Mouse (Mus musculus) c-Kit-positive CD71-positive TER-119-negative erythroid progenitor cells, embryonic 14.5 days (primary cell): ENCODE data around the gene Sh3d21.
"Not testable (repeated sequence)": the region's sequence is repeated elsewhere in the genome, so short reads cannot be mapped to it uniquely, and the experiment has no call there.

ENCODE experiments used
- DNase-seq: peaks from one replicate; pipeline ENCODE4 v3.0.0-alpha.2; 2013; ENCODE audit warnings: low read depth

The Sh3d21 gene

DNA sequence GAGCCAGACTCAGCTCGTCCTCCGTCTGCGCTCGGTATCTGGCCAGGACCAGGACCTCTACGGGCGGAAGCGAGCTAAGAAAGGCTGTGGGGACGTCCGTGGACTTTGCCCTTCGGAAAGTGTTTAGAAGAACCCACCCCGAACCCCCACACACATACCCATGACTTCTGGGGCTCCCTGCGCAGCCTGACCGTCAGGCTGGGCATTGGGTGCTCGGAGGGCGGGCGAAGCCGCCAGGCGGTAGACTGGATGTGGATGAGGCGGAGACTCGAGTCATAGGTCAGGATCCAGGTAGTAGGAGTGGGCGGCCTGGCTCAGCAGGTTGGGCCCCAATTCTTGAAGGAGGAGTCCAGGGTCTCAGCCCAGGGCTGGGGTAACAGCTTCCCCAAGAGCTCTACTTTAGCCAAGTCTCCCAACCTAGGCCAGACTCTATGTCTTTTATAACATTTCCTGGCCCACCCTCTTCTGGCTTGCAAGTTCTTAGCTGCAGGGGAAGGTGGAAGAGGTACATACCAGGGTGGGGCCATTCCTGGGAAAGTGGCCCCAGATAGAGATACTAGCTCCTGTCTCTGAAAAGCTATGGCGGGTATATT, at the start of gene Sh3d21:
Sh3d21 (minus strand) TSS at position 425 of the 593 bp plus-strand sequence.
- peak; percentile 21 for DNase-seq

DNA sequence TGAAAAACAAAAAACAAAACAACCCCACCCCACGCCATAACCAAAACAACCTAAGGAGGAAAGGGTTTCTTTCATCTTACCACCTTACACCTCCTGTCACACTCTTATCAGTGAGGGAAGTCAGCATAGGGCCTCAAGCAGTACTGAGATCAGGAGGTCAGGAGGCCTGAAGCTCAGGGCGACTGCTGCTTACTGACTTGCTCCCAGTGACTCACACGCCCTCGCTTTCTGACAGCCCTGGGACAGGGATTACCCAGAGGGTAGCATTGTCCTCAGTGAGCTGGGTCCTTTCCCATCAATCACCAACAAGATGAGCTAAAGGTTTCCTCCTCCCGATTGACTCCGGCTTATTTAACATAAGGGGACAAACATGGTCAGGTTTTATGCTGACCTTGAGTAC, 43.8 kb upstream of the Sh3d21 start:
- DNase-seq: no peak

DNA sequence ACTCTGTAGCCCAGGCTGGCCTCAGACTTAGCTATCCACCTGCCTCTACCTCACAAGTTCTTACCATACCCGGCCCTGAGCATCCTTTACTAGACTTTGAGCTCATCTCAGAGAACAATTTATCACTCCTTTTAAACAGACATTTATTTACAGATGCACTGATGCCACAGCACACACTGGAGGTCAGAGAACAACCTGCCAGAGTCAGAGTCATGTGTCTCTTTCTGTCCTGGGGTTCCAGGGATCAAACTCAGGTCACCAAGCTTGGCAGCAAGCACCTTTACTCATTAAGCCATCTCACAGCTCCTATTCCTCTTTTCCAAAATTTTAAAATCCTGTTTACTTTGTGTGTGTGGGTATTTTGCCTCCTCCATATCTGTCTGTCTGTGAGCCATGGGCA, 42.1 kb upstream of the Sh3d21 start:
- DNase-seq: no peak

DNA sequence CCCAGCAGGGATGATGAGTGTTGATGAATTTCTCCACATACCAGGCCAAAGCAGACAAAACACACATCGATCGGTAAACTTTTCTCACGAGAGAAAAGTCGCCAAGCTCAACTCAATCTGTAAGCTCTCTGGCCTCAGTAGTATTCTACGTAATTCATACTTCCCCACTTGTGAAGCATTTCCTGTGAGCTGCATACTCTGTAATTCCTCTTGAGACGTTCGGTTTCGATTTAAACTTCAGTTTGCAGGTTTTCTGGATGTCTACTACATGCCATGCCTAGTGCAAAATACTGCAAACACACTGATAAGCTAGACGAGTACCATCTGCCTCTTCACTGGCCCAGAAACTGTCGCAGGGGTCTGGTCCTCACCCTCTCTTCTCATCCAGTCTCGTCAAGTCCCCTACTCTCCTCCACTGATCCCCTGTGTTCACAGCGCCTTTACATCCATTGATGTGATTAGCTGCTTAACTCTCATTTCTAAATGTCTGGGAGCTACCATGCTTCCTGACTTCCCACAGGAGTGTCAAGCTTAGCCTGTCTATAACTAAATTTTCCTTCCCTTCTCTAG, 41.5 kb upstream of the Sh3d21 start:
- DNase-seq: no peak

DNA sequence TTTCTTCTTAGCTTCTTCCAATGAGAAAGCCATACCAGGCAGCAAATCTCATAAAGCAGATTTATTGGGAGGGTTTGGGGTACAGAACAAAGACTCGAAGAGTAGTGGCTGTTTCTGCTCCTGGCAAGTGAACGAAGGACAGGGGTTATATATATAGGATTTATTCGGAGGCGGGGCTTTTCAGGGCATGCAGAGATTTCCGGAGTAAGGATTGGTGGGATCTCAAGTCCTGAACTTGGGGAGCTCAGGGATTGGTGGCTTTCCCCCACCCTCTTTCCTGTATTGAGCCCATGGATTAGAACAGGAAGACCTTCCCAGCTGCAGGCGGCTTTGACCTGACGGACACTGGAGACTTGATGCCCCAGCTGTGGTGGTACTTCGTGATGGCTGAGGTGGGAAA, 40.7 kb upstream of the Sh3d21 start:
- DNase-seq: no peak

DNA sequence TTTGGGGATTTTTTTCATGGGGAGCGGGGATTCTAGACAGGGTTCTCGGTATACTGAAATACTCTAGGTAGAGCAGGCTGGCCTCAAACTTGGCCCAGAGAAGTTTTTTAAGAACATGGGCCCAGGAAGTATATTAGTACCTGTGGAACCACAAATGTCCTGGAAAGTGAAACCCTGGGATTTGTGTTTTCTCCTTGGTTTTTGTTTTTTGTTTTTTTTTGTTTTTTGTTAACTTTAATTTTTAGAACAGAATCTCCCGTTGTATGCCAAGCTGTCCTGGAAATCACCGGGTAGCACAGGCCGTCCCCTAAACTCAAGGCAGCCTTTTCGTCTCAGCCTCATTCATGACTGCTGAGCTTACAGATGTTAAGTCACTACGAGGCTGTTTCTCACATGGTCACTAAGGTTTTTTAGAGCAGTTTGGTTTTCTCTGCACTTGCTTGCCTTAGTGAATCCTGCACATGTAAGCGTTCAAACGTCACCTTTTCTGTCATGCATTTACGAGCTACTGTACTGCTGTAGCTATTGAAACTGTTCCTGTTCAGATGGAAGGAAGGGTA, 40.1 kb upstream of the Sh3d21 start:
- no peak for DNase-seq

DNA sequence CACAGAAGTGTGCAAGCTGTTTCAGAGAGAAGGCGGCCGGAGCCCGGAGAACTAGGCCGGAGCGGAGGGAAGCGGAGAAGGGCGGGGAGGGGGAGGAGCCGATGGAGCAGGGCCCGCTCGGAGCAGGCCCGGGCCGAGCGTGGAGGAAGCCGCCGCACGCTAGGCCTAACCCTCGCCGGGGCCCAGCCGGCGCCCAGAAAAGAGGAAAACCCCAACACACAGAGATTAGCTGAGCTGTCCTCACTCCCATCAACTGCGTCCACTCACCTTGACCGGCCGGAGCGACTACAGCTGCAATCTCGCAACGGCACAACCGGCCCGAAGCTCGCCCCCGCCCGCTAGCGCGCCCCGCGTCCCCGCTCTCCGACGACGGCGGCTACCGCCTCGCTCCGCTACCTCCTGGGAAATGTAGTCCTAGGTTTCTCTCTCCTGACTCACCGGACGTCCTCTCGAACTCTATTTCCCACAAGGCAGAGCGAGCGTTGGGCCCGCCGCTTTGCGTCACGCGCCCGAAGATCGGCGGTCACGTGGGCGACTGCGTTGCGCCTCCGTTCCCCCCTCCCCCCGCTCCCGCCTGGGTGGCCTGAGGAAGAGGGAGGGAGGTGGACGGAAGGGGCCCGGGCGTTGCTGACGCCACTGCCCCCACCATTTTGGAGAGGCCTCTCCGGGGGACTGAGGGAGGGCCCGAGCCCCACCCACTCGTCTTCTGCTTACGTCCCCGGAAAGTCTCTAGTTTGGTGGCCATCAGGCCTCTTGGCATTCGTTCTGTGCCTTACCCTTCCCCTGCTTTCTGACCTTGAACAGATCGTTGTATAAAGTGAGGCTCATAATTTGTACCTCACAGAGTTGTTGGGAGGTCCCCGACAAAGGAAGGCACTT, 39.3 kb upstream of the Sh3d21 start, which contains the start of gene Thrap3:
Thrap3 (minus strand) TSS at position 458 of the 879 bp plus-strand sequence.
- peak; percentile 96 for DNase-seq

DNA sequence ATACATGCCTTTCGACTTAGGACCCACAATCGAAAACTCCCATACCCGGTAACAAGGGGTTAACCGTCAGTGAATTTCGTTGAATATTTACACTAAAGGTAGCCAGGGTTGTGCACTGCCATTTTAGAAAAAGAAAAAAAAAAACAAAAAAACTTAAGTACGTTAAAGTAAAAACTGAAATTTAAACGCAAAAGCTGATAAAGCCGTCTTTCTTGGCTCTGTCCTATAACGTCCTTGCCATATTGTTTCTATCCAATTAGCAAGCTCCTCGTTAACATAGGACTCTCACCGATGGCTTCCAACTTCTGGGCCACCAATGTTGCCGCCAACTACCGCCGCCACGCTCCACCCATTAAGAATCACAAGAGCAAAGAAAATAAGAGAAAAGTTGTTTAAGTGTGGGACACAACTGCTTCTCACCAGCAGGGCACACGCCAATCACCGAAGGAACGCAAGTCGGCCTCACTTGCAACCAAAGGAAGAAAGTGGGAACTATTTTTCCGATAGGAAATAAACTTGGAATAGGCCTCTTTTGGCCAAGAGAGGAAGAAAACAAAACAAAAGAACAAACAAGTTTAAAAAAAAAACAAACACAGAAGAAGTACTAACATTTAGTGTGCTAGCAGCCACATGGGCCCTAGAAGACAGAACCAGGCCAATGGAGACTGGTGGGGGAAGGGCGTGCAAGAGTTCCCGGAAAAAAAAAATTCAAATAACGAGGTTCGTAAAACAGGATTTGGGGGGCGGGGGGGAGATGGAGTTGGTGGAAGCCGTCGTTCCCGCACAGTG, 38.4 kb upstream of the Sh3d21 start:
- DNase-seq: peak; percentile 59

DNA sequence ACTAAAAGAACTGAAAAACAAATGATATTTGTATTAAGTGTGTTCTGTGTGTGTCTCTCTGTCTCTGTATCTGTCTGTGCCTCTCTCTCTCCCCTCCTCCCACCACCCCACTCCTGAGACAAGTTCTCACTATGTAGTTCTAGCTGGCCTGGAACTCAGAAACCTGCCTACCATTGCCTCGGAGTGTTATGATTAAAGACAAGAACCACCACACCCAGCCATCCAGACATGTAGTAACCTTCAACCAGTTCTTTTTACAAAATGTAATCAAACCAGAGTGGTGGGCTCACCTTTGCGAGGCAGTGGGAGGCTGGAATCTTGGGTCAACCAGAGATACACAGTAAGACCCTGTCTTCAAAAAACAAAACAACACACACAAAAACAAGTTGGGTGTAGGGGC, 37.4 kb upstream of the Sh3d21 start:
- DNase-seq: no peak

DNA sequence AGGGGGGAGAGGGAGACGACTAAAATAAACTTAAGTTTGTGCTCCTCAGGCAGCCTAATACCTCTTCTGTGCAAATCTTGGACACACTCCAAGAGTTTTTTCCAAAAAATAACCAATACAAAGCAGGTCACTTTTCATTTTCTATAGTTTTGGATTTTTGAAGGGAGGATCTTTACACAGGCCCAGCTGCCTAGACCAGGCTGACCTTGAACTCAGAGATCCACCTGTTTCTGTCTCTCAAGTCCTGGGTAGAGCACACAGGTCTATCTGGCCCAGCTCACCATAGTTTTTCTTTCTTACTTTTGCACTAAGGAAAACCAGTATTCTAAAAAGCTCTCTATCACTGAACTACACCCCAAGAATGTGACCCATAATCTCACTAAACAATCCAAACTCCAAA, 36.7 kb upstream of the Sh3d21 start:
- DNase-seq: no peak

DNA sequence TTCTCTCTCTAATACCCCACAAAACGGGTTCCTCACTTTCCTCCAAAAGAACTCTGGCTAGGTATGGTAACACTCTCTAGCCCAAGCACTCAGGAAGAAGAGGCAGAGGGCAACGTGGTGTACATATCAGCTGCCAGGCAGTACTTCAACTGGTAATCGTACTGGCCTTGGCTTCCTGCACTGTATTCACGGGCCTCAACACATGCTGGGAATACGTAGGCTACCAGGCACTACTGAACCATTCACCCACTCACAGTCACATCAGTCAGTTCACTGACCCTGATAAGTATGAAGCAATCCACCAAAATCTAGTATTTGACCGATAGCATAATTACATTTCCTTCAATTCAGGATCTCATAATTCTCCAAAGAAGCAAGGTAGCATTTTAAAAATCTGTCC, 36.3 kb upstream of the Sh3d21 start:
- no peak for DNase-seq

DNA sequence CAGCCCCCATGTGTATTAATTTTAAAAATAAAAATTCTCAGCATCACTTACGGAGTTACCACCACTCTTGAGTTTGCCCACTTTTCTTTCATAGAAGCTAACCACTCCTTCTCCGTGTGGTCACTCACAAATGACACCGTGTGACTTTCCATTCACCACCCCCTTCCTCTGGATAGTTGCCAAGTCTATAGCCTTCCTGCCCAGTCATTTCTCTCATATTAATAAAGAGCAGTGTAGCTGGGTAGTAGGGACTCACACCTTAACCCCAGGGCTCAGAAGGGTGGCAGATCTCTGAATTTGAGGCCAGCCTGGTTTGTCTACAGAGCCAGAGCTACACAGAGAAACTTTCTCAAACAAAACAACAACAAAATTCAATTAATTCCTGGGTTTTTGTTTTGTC, 34.2 kb upstream of the Sh3d21 start:
- DNase-seq: no peak

DNA sequence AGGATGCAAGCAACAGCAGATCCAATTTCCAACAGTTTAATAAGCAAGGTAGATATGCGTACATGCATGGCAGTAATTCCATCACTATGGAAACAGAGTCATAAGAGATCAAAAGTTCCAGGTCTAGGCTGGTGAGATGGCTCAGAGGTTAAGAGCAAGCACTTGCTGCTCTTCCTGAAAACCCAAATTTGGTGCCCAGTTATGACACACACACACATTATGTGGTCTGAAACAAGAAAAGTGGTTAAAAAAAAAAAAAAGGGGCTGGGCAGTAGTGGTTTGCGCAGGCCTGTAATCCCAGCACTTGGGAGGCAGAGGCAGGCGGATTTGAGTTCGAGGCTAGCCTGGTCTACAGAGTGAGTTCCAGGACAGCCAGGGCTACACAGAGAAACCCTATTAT, 31.6 kb upstream of the Sh3d21 start:
- DNase-seq: no peak

DNA sequence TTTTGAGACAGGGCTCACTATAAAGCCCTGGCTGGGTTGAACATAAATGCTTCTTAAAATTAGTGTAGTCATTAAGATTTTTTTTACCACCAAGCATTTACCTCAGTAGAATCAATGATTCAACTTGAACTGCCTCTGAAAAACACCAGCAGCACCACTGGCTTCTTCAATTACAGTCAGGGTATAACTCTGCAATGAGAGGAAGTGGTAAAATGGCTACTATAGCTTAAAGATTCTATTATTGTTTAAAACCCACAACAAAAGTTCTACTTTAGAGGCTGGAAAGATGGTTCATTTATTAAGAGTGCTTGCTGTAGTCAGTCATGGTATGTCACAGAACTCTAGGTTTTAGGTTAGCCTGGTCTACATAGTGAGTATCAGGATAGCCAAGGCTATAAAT, 30.9 kb upstream of the Sh3d21 start:
- no peak for DNase-seq

DNA sequence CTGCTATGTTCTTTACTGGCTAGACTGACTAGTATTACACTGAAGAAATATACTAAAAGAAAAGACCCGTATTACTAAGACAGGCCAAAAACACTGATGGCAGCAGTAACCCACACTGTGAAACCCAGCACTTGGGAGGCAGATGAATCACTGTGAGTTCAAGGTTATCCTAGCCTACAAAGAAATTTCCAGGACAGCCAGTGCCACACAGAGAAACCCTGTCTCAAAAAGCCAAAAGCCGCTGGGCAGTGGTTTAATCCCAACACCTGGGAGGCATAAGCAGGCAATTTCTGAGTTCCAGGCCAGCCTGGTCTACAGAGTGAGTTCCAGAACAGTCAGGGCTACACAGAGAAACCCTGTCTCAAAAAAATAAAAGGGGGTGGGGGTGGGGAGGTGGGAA, 27.3 kb upstream of the Sh3d21 start:
- DNase-seq: no peak

DNA sequence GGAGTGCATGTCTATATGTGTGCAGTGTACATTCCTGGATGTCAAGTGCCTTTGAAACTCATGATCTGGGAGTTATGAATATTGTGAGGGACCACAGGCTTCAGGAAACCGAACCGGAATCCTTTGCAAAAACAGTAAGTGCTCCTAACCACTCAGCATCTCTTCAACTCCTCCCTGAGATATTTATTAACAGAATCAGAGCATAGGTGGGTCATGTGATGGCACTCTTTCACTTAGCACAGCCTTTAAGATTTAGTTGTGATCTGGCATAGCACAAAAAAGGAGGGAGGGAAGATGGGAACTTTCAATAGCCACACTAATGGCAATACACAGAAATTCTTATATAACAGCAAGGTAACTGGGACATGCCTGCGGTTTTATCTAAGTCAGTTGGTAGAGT, 23.8 kb upstream of the Sh3d21 start:
- DNase-seq: no peak

DNA sequence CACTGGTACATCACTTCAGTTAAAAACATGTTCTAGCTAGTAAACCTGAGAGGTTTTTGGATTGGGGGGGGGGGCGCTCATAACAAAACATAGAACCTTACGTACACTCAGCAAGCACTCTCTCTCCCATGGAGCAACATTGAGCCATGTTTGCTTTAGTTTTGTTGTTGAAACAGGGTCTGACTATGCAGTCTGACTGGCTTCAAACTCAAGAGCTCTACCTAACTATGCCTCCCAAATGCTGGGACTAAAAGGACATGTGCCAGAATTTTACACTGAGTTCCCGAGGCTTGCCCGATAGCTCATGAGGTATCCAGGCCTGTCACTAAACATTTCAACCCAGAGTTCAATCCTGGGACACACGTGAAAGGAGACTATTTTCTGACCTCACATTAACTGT, 19.7 kb upstream of the Sh3d21 start:
- no peak for DNase-seq

DNA sequence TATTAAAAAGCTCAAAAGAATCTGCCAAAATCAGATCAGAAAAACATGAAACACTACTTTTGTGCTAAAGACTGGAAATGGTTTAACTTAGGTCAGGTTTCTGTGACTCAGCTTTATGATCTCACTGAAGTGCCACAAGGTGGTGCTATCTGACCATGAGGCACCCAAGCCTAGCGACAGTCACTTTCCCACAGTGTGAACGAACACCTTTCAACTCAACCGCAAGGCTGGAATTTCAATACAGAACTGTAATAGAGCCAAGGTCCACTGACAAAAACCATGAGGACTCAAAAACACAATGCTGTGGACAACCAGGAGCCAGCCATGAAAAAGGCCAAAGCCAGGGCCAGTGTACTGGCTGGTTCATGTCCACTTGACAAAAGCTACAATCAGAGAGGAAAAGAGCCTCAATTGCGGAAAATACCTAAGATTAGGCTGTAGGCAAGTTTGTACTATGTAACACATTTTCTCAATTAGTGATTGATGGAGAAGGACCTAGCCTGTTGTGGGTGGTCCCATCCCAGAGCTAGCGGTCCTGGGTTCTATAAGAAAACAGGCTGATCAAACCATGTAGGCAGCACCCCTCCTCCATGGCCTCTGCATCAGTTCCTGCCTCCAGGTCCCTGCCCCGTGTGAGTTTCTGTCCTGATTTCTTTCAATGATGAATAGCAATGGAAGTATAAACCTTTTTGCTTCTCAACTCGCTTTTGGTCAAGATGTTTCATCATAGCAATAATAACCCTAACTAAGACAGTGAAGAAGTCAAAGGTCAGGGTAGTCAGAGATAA, 18.1 kb upstream of the Sh3d21 start:
- no peak for DNase-seq

DNA sequence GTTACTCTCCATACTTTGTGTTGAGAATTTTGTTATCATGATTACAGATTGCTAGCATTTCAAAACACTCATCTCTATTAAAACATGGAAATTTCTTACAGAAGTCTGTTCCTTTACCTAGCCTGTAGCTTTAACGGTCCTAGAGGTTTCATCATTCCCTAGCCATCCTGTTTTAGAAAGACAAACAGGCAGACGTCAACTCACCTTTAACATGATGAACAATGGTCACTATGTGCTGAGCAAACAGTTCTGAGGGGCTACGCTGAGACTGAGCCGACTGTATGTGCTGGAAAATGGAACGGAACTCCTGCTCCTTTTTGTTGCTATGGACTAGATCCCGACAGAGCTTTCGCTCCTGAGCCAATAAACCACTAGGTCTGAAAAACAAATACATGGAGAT, 12.7 kb upstream of the Sh3d21 start:
- not testable (repeated sequence) for DNase-seq

DNA sequence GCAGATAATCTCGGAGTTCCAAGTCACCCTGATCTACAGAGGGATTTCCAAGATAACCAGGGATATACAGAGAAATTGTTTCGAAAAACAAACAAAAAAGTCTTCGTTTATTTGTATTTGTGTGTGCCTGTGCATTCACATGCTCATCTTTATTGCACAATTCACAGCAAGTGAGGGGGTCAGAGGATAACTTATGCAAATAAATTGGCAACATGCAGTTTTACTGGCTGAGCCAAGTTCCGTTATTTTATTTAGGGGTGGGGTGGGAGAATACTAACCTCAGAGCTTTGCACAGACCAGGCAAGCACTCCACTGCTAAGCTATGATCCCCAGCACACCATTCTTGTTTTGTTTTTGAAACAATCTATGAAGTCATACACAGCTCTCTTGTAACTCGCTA, 10.5 kb upstream of the Sh3d21 start:
- DNase-seq: no peak

DNA sequence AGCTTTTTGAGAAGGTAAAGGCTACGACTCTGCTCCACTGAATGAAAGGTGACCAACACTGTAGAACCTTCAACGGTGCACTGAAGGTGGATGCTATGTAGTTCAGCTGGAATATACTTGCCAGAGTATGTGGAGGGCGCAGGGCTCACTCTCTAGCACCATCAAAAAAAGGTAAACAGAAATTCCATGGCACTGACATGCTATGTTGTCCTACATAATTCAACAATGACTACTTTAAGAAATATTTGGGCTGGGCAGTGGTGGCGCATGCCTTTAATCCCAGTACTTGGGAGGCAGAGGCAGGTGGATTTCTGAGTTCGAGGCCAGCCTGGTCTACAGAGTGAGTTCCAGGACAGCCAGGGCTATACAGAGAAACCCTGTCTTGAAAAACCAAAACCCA, 7.4 kb upstream of the Sh3d21 start:
- not testable (repeated sequence) for DNase-seq
